In genomic region chr1:77213462-77214098, GRCm38 (mm10) we compare ENCODE assay signal across 10 mouse cellular contexts.
A peak's percentile ranks its signal among the peaks of the same experiment; 100 is the strongest.
DNase-seq lines count a peak whose midpoint lies in the region; ATAC-seq lines count a peak whose summit lies in the region.
"Had no signal": no experiment of that assay in that cellular context is flagged by ENCODE, and none has a peak within 500 bp of the region (broad histone marks: within the 10 kb centered on the region; RNA-seq: fewer than 3 reads in every experiment).

No protein-coding gene starts in this region.

- peak; percentile 5 for DNase-seq in urinary bladder, postnatal 25 days (ENCODE audit: low spot score)
- DNase-seq in urinary bladder, postnatal 10 days (ENCODE audit: low spot score), result no peak
- no peak for DNase-seq in cerebellum, postnatal 14 days
- no peak for DNase-seq in right cerebral cortex, postnatal 25 days
- DNase-seq: cerebellum, postnatal 10 days; right cerebral cortex, postnatal 14 days had no signal

- WGBS in heart, embryonic 13.5 days, result 19% methylated on average over 8 of the region's 8 CpGs
- WGBS in lung, embryonic 15.5 days, result 13% methylated on average over 8 of the region's 8 CpGs
- 41% methylated on average over 8 of the region's 8 CpGs for WGBS in forebrain, embryonic 15.5 days

- H3K27ac ChIP-seq in heart, embryonic 13.5 days (replicated peaks), result peak overlapping the region; percentile 36; the same call in 1 of the 2 replicates
- H3K27ac ChIP-seq in lung, embryonic 15.5 days, result peak overlapping the region; percentile 62
- no peak overlapping the region for H3K27ac ChIP-seq in forebrain, embryonic 15.5 days (replicated peaks)
- H3K27ac ChIP-seq: left cerebral cortex, adult 2 months had no signal

- no peaks in the 10 kb centered on the region for H3K27me3 ChIP-seq in heart, embryonic 13.5 days (replicated peaks)
- no peaks in the 10 kb centered on the region for H3K27me3 ChIP-seq in lung, embryonic 15.5 days
- no peaks in the 10 kb centered on the region for H3K27me3 ChIP-seq in forebrain, embryonic 15.5 days

- H3K36me3 ChIP-seq in heart, embryonic 13.5 days, result no peaks in the 10 kb centered on the region
- no peaks in the 10 kb centered on the region for H3K36me3 ChIP-seq in lung, embryonic 15.5 days
- H3K36me3 ChIP-seq in forebrain, embryonic 15.5 days, result no peaks in the 10 kb centered on the region

- H3K4me2 ChIP-seq in heart, embryonic 13.5 days, result peak overlapping the region; percentile 62
- peak overlapping the region; percentile 45 for H3K4me2 ChIP-seq in lung, embryonic 15.5 days
- no peak overlapping the region for H3K4me2 ChIP-seq in forebrain, embryonic 15.5 days (replicated peaks)

- H3K9me3 ChIP-seq in heart, embryonic 13.5 days, result no peaks in the 10 kb centered on the region
- H3K9me3 ChIP-seq in lung, embryonic 15.5 days, result no peaks in the 10 kb centered on the region
- no peaks in the 10 kb centered on the region for H3K9me3 ChIP-seq in forebrain, embryonic 15.5 days

- ATAC-seq in heart, embryonic 13.5 days (ENCODE audit: extremely low read depth, insufficient number of reproducible peaks, low FRiP score, low TSS enrichment), result no peak
- ATAC-seq in lung, embryonic 15.5 days (ENCODE audit: borderline replicate concordance, extremely low read depth, low FRiP score, low TSS enrichment), result peak; percentile 31; the same call in 1 of the 2 replicates
- ATAC-seq in forebrain, embryonic 15.5 days (replicated peaks), result no peak

- H3K4me3 ChIP-seq in heart, embryonic 13.5 days, result peak overlapping the region; percentile 26
- H3K4me3 ChIP-seq in lung, embryonic 15.5 days, result peak overlapping the region; percentile 14; the same call in 1 of the 2 replicates
- H3K4me3 ChIP-seq in forebrain, embryonic 15.5 days, result no peak overlapping the region
- H3K4me3 ChIP-seq: left cerebral cortex, adult 2 months had no signal

- peaks cover 10% of the 10 kb centered on the region for H3K4me1 ChIP-seq in heart, embryonic 13.5 days
- peaks cover 20% of the 10 kb centered on the region for H3K4me1 ChIP-seq in lung, embryonic 15.5 days
- H3K4me1 ChIP-seq in forebrain, embryonic 15.5 days, result no peaks in the 10 kb centered on the region

- 0 out of 2 replicates have a peak overlapping the region, but pooled peaks have one; percentile 19 for H3K9ac ChIP-seq in heart, embryonic 13.5 days
- no peak overlapping the region for H3K9ac ChIP-seq in lung, embryonic 15.5 days
- no peak overlapping the region for H3K9ac ChIP-seq in forebrain, embryonic 15.5 days (replicated peaks)
